Mouse (Mus musculus) hematopoietic stem cell, adult 5-6 weeks (primary cell): Measurements from ENCODE around the gene Fntb. TPM values are rescaled to one million over a fixed set of nuclear protein-coding genes. Genes with fewer than 3 reads are reported as not detected.
"Not testable (repeated sequence)": the region's sequence is repeated elsewhere in the genome, so short reads cannot be mapped to it uniquely, and the experiment has no call there.

Experiments used
- ATAC-seq, 2 experiments: fragments of 125-278 bp in 1 of 2; replicated peaks in 1 of 2; 2 replicates each; pipeline ENCODE4 v1.8.0; 2016 to 2017; ENCODE audit warnings: inconsistent platforms in 2 of 2, mild to moderate bottlenecking in 2 of 2, moderate number of reproducible peaks in 2 of 2, low read depth in 1 of 2, moderate TSS enrichment in 1 of 2; ENCODE audit not compliant: low FRiP score in 2 of 2, poor library complexity in 2 of 2, severe bottlenecking in 2 of 2, insufficient read depth in 1 of 2, low TSS enrichment in 1 of 2
- total RNA-seq: library from RNA; stranded (forward); fragments of 172-1452, 232-1000 nt; gene quantifications from 2 replicates; pipeline ENCODE4 v1.2.3, GENCODE M21; 2017

Gene Fntb
- total RNA-seq, 1 experiment from 2014 or later = 9.6 TPM

DNA sequence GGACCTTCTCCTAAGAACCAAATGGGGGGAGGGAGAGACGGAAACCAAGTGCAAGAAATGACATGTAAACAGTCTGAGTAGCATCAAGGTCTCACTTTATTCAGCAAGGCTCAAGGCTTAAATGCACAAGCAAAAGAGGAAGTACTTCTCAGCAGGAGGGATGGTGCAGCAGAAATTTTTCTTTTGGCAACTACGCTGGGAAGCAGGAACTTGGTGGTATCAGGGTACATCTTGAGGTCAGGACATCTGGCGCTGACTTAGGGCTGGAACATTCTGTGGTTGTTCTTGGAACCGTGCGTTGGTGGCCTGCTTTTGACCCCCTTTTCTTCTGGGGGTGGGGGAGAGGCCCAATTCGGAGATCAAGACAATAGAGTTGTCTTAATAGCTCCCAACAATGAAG is 93.4 kb downstream of the Fntb start:
- not testable (repeated sequence) for ATAC-seq

DNA sequence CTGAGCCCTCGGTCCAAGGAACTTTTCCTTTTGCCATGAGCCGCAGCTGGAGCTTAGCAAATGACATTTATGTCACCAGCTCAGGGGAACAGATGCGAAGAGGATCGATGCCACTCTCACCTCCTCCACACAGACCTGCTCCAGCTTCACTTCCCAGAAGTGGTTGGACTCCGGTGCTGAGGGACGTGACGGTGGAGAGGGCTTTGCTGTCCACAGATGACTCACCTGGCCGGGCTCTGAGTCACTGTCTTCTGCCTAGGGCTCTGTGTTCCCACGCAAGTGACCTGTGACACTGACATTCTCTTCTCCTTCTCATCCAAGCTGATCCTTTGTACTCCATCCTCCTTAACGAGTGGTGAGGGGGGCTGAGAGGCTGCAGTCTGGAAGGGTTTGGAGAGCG is 98.3 kb downstream of the Fntb start:
- ATAC-seq = no peak

DNA sequence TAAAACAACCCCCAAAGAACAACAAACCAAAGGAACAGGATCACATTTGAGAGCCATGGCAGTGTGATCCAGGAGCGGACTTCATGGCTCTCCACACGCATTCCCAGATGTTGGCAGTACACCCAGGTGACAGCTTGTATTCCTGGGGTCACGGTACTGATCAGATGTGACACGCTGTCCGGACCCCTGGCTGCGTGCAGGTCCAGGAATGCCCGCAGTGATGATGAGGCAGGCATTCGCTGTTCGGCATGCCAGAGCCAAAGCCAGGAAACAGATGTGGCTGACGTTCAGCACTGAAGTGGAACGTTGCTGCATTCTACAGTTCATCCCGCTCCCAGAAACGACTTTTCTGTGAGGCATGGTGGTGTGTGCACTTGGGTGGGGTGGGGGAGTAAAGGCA is 99.9 kb downstream of the Fntb start:
- no peak for ATAC-seq

DNA sequence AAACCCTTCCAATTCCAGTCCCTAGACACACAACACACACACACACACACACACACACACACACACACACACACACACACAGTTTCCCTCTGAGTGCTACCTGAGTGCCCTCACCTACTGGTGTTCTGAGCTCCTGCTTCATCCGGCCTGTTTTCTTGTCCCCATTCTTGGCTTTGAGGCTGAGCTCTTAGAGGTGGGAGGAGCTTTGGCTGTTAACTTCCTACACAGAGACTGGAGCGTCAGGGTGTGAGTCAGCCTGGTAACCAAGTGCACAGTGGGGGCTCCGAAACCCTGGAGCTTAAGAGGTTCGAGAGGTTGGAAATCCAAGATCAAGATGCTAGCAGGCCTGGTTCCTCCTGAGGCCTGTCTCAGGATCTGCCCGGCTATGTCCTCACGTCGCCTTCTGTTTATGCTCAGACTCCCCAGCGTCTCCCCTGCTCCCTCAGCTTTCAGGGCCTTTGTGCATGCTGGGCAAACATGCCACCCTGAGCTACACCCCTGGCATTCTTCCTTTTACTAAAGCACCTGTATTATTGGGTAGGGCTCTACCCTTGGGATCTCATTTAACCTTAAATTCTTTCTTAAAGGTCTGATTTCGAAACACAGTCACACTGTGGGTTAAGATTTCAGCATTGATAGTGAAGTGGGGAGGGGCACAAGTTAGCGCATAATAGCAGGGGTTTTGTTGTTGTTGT is 102.3 kb downstream of the Fntb start:
- peak; percentile 16 to 22; a peak in 2 of 4 replicates for ATAC-seq

DNA sequence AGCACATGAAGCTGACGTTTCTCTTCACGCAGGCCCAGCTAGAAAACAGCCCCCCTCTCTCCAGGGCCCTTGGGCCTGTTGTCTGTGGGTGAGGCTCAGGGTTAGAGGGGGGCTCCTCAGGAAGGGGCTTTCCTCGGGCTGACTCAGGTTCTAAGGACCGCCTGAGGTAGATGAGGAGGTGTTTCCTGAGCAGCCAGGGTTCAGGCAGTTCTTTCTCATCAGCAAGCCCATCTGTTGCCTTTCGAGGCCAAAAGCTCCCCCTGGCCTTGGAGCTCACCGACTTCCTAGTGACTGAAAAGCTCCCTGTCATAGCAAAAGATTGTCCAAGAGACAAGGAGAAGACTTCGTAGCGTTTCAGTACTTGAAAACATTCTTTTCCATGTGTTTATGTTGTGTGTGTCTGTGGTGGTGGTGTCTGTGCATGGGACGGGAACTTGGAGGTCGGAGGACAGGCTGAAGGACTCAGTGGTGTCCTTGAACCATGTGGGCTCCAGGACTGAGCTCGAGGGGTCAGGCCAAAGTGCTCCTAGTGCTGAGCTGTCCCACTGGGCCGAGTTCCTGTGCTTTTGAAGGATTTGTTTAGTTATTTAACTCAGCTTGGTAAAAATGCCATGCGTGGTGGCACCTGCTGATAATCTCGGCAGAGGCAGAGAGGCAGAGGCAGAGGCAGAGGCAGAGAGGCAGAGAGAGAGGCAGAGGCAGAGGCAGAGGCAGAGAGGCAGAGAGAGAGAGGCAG is 103.2 kb downstream of the Fntb start:
- ATAC-seq = no peak

DNA sequence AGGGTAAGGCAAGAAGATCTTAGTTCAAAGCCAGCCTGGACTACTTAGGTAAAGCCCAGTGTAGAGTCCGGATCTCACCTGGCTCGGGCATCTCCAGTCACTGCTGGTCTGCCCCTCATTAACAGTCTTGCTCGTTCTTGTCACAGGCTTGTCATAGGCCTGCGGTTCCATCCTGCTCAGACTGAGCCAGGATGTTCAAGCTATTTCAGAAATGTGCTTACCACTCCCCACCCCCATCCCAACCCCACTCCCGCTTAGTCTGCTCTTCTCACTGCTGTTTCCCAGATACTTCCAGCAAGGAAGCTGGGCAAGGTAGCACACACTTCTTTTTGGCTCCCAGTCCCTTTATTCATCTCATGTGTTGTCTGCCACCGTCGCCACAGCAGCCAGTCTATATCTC is 104.2 kb downstream of the Fntb start:
- ATAC-seq = no peak

DNA sequence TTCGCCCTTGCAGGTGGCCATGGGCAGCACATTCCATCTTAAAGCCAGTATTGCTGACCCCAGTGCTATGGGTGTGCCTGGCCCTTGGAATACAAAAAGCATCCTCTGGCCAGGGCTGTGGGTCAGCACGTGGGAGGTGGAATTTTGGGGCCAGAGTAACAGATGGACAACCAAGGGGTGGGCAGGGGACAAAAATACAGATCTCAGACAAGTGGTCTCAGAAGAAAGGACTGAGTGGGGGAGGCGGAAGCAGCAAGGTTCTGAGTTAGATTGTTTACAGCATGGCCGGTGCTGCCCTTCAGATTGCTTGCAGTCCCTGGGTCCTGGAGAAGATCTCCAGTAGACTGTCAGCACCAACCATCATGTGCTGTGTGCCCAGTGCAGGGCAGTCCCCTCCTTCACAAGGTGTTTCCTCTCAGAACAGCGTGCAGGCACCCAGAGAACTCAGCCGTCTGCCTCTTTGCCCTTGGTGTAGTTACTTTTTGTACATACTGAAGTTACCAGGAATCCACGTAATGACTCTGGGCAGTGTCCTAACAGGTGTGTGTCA is 107.5 kb downstream of the Fntb start:
- ATAC-seq = no peak

DNA sequence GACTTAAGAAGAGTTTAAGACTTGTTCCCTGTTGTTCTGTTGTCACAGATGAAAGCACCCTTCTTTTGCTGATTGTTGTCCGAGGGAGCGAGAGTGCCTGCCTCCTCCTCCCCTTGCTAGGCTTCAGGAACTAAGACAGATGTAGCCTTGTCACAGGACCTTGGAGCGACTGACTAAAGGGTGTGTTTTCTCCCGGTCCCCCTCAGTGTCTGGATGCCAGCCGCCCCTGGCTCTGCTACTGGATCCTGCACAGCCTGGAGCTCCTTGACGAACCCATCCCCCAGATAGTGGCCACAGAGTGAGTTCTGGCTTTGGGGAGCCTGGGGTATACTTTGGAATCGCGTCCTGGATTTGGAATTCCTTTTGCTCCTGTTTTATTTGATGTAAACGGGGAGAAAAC is 109.4 kb downstream of the Fntb start:
- no peak; a peak in 1 of 4 replicates for ATAC-seq

DNA sequence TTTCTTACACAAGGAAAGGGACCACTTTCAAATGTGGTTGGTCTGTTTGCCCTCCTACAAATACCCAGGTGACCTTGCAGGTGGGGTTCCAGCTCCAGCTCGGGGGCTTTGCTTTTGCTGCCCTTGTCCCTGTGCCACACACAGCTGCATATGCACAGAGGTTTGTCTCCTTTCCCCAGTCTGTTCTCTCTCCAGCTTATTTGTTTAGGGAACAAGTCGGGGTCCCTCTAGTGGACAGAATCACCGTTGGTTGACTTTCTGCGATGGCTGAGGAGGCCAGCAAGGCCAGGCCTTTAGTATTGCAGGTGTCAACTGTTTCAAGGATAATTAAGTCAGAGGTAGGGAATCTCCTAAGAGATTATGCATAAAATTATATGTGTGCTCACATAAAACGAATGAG is 113.9 kb downstream of the Fntb start:
- ATAC-seq = peak; percentile 42 to 55; a peak in 2 of 4 replicates

DNA sequence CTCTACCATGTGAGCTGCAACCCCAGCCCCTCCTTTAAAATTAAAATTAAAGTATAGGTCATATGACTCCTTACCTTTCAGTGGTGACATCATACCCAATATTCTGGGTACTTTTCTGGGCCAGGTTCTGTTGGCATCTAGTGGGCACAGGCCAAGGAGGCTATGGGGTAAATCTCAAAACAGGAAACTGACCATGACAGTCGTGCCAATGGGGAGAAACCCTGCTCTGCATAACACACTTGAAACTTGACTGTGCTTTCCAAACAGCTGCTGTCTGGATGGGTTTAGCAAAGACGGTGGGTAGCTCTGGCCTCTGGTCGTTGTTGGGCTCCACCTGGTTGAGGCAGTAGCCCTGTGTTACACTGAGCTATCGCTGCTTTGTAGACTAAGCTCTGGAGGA is 114.7 kb downstream of the Fntb start:
- no peak for ATAC-seq

DNA sequence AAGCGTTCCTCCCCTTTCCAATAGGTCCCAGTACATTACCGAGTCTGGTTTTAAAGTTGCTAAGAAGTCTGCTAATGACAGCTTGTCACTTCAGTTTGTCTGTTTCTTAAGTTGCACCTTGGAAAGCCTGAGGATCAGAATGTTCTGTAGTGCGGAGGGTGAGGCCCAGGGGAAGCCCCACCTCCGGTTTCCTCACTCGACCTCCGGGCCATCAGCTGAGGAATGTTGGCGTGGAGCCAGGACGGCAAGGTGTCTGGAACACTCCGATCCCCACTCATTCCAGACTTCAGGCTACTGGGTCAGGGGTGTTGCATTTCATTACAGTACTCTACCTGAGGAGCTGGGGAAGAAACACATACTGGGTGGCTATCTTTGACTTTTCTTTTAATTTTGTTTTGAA is 118.4 kb downstream of the Fntb start:
- no peak for ATAC-seq

DNA sequence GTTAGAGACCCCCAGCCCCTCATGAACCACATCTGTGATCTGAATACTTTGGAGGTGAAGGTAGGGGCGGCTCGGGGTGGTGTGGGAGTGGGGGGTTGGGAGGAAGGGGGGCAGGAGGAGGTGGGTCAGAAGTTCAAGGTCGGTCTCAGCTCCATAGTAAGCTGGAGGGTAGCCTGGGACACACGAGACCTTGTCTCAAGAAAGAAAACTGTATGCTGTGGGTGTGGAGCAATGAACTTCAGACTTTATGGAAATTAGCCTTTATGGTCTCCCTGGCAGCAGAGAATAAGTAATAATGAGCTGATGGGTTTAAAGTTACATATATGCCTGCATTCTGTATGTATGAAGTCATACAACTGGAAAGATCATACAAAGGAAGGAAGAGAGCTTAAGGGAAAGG is 119.7 kb downstream of the Fntb start:
- ATAC-seq = no peak

DNA sequence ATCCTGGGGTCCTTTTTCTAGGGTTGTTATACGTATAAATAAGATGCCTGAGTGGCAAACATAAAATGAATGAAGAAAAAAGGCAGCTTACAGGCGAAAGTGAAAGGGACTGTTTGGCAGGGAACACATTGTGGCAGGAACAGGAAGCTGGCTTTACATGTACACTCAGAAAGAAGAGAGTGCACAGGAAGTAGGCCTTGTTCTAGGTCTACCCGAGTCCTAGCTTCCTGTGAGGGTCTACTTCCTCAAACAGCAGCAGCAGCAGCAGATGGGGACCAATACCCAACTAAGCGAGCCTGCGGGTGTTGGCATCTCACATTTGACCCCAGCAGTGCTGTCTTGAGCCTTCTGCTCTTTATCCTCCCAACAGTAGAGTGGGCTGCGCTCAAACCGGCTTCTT is 121.4 kb downstream of the Fntb start:
- ATAC-seq = peak; percentile 86 to 88

DNA sequence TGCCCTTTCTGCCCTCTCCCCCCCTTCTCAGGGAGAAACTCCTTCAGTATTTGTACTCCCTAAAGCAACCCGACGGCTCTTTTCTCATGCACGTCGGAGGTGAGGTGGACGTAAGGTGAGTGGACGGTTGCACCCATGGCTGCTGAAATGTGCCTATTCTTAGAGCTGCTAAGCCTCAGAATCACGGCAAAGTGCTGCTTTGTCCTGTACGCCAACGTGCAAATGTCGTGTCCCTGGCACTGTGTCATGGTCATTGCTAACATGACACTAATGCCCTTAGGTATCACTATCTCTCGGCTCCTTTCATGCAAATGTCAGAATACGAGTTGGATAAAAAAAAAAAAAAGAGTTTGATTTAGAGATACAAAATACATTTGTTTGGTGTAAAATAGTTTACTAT is 122.6 kb downstream of the Fntb start:
- no peak for ATAC-seq

DNA sequence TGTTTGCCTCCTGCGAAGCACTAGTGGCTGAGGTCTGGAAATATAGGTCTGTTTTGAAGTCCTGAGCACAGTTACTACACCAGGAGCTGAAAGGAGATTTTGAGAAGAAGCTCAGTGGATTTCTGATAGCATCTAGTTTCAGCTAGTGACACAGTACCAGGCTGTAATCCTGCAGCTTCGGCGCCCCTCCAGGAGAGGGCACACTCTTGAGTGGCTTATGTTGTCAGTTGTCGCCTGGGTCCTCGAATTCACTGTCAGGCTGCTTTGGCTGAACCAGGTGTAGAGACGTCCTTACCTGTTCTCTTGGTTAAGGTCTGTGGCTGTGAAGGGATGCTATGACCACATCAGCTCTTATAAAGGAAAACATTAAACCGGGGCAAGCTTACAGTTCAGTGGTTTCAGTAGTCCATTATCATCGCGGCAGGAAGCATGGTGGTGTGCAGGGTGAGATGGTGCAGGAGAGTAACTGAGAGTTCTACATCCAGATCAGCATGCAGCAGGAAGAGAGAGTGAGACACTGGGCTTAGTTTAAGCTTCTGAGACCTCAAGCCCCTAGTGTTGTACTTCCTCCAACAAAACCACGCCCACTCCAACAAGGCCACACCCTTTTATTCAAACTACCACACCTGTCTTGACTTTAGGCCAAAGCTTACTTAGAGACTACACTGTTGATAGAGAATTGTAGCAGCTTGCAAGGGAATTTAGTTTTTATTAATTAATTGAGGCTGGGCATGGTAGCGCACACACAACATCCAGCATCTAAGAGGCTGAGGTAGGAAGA is 124.2 kb downstream of the Fntb start:
- no peak for ATAC-seq

DNA sequence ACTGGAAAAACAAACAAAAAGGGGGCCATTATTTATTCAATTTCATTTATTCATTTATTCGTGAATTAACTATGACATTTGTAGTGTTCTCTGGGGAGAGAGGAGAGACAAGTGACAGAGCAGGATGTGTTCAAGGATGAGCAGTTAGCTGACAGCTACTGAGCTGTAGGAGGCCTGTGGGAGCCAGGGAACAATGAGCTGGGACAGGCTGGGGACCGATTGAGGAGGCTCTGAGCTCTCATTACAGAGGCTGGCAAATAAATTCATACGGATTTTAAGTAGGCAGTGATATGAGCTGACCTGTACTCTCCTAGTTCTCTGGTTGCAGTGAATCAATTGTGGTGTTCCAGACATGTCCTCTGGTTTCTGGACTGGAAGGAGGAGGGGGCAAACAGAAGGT is 125.8 kb downstream of the Fntb start:
- no peak for ATAC-seq

DNA sequence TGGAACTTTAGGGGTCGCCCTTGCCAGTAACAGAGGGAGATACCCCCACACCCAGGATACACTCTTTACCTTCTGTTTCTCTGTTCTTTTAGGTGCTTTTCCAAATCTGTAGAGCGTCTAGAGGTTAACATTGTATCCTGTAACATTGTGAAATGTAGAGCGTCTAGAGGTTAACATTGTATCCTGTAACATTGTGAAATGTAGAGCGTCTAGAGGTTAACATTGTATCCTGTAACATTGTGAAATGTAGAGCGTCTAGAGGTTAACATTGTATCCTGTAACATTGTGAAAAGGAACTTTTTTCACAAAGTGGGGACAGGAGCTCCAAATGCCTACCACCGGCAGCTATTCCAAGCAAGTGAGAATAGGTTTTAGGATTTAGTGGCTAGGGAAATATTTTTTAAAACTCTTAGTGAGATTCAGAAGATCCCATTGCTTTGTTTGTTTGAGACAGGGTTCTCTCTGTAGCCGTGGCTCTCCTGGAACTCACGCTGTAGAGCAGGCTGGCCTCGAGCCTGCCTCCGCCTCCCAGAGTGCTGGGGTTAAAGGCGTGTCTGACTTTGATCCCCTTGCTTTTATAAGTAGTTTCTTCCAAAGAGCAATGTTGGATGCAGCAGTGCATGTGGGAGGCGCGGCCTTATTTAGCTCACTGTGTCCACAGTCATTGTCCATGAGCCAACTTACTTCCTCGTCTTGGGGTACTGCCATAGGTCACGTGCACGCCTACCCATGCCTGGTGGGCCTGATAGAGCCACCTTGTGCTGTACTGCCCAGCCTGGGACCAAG is 127.7 kb downstream of the Fntb start:
- ATAC-seq = peak in 1 of 2 experiments; percentile 65; a peak in 2 of 4 replicates
